Mouse (Mus musculus): ENCODE data around the gene Gm9970.
A peak's percentile ranks its signal among the peaks of the same experiment; 100 is the strongest.
"Not testable (repeated sequence)": the region's sequence is repeated elsewhere in the genome, so short reads cannot be mapped to it uniquely, and the experiment has no call there.

Gene Gm9970

GRCm38 (mm10) chr5:31222696-31223095, 18.3 kb downstream of the Gm9970 start:
- no peak for DNase-seq (ENCODE audit: low read depth, low spot score)

DNA sequence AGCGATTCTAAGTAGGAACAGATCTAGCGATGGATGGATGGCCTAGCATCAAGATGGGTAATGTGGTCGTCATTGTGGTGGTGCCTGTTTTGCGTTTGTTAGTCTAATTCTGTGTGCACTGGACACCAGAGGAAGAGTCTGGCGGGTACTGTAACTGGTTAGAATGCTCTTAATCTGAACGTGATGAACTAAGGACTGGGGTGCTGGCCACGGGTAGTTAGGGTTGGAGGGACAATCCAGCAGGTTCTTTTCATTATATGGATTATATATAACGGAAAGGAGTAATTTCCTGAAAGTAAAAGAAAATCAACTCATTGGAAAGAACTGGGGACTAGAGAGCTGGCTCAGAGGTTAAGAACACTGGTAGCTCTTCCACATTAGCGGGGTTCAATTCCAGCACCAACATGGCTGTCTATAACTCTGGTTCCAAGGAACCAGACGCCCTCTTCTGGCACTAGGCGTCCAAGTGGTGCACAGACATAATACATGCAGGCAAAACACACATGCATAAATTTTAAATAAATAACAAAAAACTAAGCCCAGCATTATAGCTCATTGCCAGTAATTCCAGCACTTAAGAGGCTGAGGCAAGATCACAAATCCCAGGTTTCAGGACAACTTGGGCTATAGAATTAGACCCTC, 19.6 kb downstream of the Gm9970 start:
- DNase-seq (ENCODE audit: low read depth, low spot score) = peak; percentile 44

DNA sequence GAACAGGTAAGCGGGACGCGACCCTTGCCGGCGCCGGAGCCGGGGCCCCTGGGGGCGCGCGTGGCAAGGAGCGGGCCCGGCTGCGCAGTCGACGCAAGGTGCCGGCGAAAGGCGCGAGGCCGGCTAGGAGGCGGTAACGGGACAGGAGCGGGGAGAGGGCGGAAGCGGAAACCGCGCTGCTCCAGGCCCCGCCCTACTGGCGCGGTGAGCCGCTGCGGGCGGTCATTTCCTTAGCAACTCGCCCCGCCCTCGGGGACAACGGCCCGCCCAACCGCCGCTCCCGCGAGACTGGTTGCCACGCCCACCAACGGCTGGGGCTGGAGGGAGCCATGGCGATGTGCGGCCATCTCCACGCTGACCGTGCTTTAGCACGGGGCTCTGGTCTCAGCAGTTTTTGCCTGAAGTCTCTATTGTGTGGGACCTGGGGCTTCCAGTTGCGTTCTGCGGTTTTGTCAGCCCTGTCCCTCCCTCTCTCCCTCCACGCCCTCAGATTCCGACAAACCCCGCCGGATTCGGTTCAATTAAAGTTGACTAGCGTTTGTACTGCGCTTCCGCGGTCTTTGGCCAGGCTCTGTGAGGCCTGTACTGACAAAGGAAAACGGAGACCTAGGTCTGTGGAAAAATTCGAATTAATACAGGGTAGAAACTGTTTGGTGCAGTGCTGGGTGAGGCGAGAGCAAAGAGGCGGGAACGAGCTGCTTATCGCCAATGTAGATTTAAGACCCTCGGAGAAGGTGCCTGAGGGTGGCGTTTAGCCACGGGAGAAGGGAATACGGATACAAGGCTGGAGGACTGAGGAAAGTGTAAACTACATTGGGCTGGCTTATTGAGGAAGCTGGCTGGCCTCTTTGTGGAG, 20.4 kb downstream of the Gm9970 start, which contains the start of gene Ppm1g:
Ppm1g (minus strand) TSS at position 240 of the 856 bp plus-strand sequence.
- DNase-seq (ENCODE audit: low read depth, low spot score) = peak; percentile 97

DNA sequence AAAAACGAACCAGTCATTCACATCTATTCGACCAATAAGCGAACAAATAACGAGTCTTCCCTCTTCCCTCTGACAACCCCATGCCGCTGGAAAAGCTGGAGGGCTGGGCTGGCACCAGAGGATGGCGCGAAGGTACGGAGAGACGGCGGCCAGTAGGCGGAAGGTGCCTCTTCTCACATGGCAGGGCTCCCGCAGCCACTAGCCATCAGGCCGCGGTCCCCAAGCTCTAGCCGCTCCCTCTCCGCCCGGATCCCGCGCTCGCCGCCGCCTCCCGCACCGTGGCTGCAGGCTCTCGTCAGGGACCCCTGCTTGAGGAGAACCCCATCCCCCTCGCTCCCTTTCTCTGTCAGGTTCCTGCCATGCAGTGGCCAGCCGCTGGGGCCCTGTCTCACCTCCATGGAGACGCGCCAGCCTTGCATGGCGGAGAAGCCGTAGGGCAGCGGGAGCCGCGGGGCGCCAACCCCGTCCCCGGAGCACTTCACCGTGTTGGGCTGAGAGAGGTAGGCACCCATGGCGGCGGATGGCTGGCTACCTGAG, 21.1 kb downstream of the Gm9970 start:
- DNase-seq (ENCODE audit: low read depth, low spot score) = no peak

DNA sequence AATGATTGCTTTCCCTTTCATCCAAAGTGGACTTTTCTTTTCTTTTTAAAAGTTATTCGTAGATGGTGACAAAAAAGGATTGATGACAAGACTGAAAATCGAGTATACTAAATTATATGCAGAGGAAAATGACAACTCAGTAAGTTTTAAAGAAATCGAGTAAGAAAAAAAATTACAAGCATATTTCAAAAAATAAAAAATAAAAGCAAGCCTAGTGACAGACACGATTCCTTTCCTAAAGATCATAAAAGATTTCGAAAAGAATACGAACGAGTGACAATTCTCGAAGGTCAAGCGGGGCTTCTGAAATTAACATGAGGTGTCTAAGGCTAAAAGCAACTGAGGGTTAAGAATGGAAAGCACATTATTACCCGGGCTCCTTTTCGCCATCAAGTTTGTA, 21.6 kb downstream of the Gm9970 start:
- no peak for DNase-seq (ENCODE audit: low read depth, low spot score)

DNA sequence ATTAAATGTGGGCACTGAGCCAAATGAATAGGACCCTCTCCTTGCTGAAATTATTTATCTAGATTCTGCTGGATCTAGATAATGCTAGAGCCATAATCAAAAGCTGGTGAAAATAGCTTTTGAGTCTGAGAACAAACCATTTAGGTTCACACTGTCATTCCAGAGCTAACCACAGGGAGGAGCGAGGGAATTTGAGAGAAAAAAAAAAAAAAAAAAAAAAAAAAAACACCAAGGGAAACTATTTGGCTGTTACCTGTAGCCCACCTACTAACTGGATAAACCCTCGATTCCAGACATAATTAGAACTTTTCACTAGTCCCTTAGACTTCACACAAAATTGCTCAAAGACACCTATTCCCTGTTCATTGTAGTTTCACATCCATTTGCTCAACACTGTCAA, 22.0 kb downstream of the Gm9970 start:
- peak; percentile 40 for DNase-seq (ENCODE audit: low read depth, low spot score)

DNA sequence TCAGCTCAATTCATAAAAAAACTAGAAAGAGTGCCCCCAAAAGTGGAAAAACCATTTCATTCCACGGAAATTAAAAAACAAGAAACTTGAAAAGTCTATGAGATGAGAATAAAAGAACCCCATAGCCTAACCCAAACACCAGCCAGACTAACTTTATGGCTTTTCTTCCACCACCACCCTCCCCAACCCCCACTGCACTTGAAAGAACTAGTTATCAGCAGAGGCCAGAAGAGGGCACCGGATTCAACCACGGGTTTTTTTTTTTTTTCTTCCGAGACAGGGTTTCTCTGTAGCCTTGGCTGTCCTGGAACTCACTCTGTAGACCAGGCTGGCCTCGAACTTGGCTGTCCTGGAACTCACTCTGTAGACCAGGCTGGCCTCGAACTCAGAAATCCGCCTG, 22.7 kb downstream of the Gm9970 start:
- DNase-seq (ENCODE audit: low read depth, low spot score) = peak; percentile 72

DNA sequence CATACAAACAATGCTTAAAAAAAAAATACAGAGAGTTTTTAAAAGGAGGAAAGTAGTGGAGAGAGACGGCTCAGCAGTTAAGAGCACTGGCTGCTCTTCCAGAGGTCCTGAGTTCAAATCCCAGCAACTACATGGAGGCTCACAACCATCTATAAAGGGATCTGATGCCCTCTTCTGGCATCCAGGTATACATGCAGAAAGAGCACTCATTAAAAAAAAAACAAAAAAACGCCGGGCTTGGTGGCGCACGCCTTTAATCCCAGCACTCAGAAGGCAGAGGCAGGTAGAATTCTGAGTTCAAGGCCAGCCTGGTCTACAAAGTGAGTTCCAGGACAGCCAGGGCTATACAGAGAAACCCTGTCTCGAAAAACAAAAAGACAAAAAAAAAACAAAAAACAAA, 24.5 kb downstream of the Gm9970 start:
- DNase-seq (ENCODE audit: low read depth, low spot score) = not testable (repeated sequence)

DNA sequence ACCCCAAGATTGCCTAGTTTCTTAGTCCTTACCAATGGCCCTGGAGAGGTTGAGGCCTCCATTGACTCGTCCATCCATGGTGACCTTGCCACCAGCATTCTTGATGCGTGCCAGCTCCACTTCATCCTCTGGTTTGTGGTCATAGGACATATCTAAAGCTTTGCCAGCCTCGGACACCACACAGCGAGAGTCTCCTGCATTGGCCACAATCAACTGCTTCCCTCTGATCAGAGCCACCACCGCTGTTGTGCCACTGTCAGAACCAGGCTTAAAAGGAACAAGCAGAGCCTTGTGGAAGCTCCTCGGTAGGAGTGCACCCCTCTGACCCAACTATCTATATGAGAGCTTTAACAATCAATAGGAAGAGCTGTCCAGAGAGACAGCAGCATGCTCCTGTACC, 36.6 kb downstream of the Gm9970 start:
- DNase-seq (ENCODE audit: low read depth, low spot score) = no peak

DNA sequence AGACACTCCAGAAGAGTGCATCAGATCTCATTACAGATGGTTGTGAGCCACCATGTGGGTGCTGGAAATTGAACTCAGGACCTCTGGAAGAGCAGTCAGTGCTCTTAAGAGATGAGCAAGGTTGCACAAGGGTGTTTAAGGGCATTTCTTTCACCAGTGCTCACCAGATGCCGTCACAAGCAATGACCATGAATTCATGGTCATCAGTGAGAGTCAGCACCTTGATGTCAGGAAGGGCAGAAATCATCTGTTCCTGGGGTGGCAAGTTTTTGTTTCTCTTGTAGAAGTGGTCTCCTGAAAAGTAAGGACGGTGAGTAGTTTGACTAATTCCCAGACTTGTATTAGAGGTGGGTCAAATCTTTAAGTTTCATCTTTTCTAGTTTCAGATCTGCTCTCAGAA, 37.2 kb downstream of the Gm9970 start:
- DNase-seq (ENCODE audit: low read depth, low spot score) = no peak

DNA sequence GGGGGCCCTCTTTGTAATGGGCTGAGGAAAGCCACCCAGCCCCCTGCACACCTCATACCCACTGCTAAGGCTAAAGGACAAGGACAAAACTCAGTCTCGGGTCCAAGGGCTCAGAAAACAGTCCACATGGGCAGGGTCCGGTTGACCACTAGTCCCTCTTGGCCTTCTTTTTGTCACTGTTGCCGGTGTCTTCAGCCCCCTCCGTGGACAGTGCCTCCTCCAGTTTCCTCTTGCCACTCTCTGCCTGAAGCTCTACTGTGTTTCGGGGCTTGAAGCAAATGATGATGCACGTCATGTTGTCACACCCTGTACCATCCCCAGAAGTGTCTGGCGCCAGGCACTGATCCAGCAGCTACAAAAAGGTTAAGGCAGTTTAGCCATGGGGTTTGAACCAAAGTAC, 38.1 kb downstream of the Gm9970 start:
- DNase-seq (ENCODE audit: low read depth, low spot score) = no peak

- DNase-seq (ENCODE audit: low read depth, low spot score) = peak; percentile 99
Observed at GRCm38 (mm10) chr5:31201742-31202590, 39.1 kb downstream of the Gm9970 start, which contains the start of gene Zfp513. Zfp513 (minus strand) TSS chr5:31202303.

- peak; percentile 34 for DNase-seq (ENCODE audit: low read depth, low spot score)
Observed at GRCm38 (mm10) chr5:31201042-31201741, 39.8 kb downstream of the Gm9970 start.

GRCm38 (mm10) chr5:31200327-31200768, 40.7 kb downstream of the Gm9970 start:
- no peak for DNase-seq (ENCODE audit: low read depth, low spot score)

GRCm38 (mm10) chr5:31199893-31200292, 41.1 kb downstream of the Gm9970 start:
- no peak for DNase-seq (ENCODE audit: low read depth, low spot score)

DNA sequence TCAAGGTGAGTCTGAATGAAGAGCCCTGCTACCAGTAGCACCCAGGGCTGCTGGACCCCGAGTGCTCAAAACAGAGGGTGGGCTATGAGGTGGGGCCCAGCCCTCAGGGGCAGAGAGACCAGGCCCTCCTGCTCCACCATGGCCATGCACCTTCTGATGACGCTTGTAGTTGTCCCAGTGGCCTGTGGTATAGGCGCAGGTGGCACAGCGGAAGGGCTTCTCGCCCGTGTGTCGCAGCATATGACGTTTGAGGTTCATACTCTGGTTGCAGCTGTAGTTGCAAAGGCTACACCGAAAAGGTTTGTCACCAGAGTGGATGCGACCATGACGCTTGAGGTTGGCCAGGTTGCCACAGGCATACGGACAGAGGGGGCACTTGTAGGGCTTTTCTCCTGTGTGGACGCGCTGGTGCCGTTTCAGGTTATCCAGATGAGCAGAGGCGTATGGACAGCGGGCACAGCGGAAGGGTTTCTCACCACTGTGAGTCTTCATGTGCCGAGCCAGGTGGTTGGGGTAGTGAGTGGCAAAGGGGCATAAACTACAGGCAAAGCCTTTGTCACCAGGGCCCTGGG, 41.6 kb downstream of the Gm9970 start:
- no peak for DNase-seq (ENCODE audit: low read depth, low spot score)

- no peak for DNase-seq (ENCODE audit: low read depth, low spot score)
Observed at GRCm38 (mm10) chr5:31198616-31199320, 42.3 kb downstream of the Gm9970 start.

DNA sequence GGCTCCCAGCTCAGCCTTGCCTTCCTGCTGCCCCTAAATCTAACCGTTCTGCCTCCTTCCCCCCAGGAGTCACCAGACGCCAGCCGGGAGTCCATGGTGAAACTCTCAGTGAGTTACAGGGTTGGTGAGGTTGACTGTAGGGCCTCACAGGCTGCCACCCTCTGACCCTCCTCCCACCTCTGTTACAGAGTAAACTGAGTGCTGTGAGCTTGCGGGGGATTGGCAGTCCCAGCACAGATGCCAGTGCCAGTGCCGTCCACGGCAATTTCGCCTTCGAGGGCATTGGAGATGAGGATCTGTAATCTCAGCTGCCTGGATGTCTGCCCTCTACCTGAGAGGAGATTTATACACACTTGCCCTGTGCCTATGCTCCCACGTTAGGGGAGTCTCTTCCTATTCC, 42.9 kb downstream of the Gm9970 start:
- DNase-seq (ENCODE audit: low read depth, low spot score) = no peak

DNA sequence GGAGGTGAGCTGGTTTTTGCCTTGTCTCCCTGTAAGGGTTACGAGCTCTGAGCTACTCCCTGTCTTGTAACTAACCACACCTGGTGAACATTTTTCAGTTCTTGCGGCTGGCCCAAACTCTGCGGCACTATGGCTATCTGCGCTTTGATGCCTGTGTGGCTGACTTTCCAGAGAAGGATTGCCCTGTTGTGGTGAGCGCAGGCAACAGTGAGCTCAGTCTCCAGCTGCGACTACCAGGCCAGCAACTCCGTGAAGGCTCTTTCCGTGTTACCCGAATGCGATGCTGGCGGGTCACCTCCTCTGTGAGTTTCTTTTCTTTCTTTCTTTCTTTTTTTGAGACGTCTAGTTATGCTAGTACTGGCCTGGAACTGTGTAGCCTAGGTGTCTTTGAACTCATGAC, 44.0 kb downstream of the Gm9970 start:
- DNase-seq (ENCODE audit: low read depth, low spot score) = no peak

GRCm38 (mm10) chr5:31196207-31196606, 44.8 kb downstream of the Gm9970 start:
- no peak for DNase-seq (ENCODE audit: low read depth, low spot score)

All from CD4-positive helper T cell, adult 2 months (primary cell).